Mouse (Mus musculus) ZHBTc4 (cell line): Measurements from ENCODE around the gene Ccm2l.
A peak's percentile ranks its signal among the peaks of the same experiment; 100 is the strongest.

Source experiments
- DNase-seq: peaks from one replicate; pipeline ENCODE4 v3.0.0-alpha.2; 2011; ENCODE audit warnings: low read depth, low spot score

The Ccm2l gene

GRCm38 (mm10) chr2:153089316-153089715, 23.6 kb downstream of the Ccm2l start:
- no peak for DNase-seq

DNA sequence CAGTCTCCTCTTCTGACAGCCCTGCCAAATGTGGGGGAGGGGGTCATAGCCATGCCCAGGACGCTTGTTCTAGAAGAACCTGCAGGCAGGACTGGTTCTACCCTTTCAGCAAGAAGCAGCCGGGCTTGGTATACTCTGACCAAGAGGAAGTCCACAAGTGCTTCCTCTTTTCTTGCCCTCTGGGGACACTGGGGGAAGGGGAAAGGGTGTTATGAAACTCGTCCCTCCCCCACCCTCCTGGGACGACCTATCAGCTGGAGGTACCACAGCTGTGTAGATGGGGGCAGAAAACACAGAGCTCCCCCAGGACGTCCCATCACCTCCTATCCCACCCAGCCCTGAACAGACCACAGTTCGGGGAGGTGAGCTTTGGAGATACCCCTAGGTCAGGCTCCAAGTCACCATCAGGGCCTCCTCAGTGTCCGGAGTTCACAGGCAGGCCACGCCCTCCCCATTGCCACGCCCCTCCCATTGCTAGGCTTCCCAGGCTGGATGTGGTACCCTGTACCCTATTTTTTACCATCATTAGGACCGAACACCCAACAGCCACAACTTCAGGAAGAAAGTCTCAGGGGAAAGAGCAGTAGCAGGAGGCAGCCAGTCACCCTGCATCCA, 24.9 kb downstream of the Ccm2l start:
- DNase-seq: peak; percentile 20

GRCm38 (mm10) chr2:153107046-153107766, 41.5 kb downstream of the Ccm2l start:
- DNase-seq: peak; percentile 98

GRCm38 (mm10) chr2:153107802-153108201, 42.0 kb downstream of the Ccm2l start:
- no peak for DNase-seq

DNA sequence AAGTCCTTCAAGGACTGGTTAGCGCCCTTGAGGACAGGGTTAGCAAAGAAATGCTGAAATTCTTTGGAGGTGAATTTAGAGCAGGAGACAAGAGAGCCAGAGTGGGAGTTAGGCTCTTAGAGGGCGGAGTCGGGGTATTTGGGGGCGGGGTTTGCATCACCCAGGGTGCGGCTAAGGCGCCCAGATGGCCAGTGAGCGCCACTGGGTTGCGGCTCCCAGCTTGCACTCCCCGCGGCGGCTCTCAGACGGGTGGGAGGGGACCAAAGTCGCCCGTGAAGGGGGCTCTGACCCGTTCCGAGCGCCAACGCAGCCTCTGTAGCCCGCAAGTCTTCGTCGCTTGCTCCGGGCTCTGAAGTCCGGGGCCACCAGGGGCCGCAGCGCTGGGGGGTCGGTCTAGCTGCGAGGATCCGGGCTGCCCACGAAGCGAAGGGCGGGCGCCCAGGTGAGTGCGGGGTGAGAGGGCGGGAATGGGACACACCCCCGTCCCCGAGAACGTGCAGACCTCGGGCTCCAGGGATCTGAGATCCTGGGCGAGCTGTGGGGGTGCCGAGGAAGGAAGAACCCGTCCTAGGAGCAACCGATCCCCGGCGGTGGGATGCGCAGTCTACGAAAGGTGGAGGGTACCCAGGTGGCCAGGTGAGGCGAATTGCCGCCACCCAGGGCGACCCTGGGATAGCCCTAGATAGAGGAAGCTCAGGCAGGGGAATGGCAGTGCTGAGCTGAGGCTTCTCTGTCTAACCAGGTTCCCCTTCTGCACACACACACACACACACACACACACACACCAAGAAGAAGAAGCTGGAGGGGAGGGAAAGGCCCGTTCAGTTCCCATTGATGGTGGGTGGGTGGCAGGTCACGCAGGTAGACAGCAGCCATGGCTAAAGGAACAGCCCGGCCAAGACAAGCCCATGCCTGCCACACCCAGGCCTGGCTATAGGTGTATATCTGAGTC, 42.8 kb downstream of the Ccm2l start, which contains the start of gene Hck:
Hck (plus strand) TSS at position 156 of the 952 bp plus-strand sequence.
- DNase-seq: peak; percentile 95

GRCm38 (mm10) chr2:153109596-153109995, 43.8 kb downstream of the Ccm2l start:
- DNase-seq: no peak

DNA sequence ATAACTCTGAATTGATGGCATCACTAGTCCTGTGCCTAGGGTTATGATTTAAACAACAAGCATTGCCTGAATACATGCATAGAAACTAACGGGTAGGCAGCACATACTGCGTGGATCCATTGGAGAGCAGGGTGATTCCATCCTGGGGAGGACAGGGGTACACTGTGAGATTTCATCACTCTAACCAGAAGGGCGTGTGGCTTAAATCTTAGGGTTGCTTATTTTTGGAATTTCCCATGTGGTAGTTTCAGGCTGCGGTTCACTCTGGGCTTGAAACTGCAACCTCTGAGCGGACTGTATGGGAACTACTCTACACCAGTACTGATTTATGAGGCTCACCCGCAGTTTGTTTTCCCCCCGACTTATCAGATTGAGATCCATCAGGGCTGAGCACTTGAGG, 45.5 kb downstream of the Ccm2l start:
- no peak for DNase-seq

DNA sequence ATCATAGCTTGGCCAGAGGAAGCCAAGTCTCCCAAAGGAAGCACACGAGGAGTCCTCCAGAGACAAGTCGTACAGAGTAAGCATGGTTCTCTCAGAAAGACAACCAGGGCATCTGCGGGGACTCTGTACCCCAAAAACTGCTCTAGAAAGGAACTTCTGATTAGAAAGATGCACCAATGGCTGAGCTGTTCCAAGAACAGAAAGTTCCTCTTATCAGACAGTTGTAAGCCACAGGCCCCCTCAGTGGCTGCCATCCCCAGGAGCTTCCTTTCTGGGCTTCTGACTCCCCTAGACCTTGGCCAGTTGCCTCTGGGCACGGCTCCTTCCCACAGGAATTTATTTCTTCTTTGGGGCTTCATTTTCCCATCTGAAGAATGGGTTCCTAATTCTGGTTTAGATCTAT, 49.9 kb downstream of the Ccm2l start:
- no peak for DNase-seq

- no peak for DNase-seq
These were observed 51.3 kb downstream of the Ccm2l start for GRCm38 (mm10) chr2:153117051-153117486.

GRCm38 (mm10) chr2:153119488-153119887, 53.7 kb downstream of the Ccm2l start:
- DNase-seq: no peak

GRCm38 (mm10) chr2:153120126-153120525, 54.4 kb downstream of the Ccm2l start:
- DNase-seq: no peak

DNA sequence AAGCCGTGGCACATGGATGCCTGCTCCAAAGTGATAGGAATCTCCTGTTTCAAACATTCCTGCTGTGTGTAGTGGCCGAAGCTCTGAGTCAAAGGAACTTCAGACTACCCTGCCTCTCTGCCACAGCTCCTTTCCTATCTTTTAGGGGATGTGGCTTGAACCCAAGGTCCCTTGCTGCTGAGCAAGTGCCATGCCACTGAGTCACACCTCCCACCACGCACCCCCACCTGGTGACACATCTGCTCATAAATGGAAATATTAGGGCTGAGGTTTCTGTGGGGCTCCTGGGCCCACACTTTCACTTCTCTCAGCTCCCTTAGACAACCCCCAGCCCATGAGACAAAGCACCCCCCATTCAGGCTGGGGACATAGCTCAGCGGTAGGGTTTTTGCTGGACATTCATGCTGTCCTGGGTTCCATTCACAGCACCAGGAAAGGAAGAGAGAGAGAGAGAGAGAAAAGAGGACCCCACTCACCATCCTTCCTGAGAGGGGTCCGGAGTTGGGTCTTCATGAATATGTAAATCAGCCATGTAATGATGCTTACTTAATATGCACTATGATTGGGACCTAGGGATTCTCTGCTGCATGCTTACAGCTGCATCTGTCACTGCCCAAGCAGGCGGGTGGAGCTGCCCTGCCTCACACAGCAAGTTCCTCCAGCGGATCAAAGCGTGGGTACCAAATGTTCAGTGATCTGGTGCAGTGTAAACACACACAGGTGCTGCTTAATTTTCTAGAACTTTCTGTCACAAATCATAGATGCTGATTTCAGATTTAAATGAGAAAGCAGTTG, 56.3 kb downstream of the Ccm2l start:
- DNase-seq: no peak

DNA sequence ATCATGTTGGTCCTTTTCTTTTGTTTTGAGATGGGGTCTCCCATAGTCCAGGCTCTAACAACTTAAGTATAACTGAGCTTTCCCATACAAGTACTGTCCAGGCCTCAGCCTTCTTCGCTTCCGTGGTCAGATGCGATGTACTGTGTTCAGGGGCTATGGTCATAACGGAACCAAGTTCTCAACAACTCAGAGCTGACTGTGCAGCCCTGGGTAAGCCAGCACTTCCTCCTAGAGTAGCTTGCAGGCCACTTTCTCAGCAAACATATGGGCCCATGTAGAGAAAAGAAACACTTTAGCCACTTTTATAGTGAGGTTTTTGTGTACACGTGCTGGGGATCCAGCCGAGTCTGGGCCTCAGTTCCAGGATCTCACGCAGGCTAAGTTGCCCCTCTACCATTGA, 56.9 kb downstream of the Ccm2l start:
- DNase-seq: no peak

- no peak for DNase-seq
These were observed 60.1 kb downstream of the Ccm2l start for GRCm38 (mm10) chr2:153125875-153126274.

- DNase-seq: peak; percentile 39
These were observed 65.3 kb downstream of the Ccm2l start for GRCm38 (mm10) chr2:153131019-153131418.
